Mouse (Mus musculus) midbrain, embryonic 13.5 days (tissue): ENCODE results near the gene Mfap1b. TPM values are rescaled to one million over a fixed set of nuclear protein-coding genes. Genes with fewer than 3 reads are reported as not detected.
"Not testable (repeated sequence)": the region's sequence is repeated elsewhere in the genome, so short reads cannot be mapped to it uniquely, and the experiment has no call there.

Experiments used
- ATAC-seq: fragments of 200-750 bp; cut with Nextera tagmentation; 2 replicates; pipeline ENCODE4 v1.8.0; 2017; ENCODE audit warnings: mild to moderate bottlenecking, moderate TSS enrichment, moderate library complexity
- H3K27ac ChIP-seq: fragments of 300-500 bp; sonication (generic); 2 replicates; pipeline ENCODE4 v1.5.1; 2015; ENCODE audit warnings: inconsistent platforms, mild to moderate bottlenecking, moderate library complexity
- H3K27me3 ChIP-seq: fragments of 300-500 bp; sonication (generic); 2 replicates; pipeline ENCODE4 v1.6.1; 2015; ENCODE audit warnings: mild to moderate bottlenecking, inconsistent platforms
- H3K36me3 ChIP-seq: fragments of 300-500 bp; sonication (generic); 2 replicates; pipeline ENCODE4 v1.6.1; 2015; ENCODE audit warnings: mild to moderate bottlenecking, inconsistent platforms
- H3K4me1 ChIP-seq: fragments of 300-500 bp; sonication (generic); replicated peaks from 2 replicates; pipeline ENCODE4 v1.6.1; 2015; ENCODE audit warnings: inconsistent platforms
- H3K4me2 ChIP-seq: fragments of 300-500 bp; sonication (generic); replicated peaks from 2 replicates; pipeline ENCODE4 v1.6.1; 2015; ENCODE audit warnings: moderate library complexity, mild to moderate bottlenecking, inconsistent platforms
- H3K4me3 ChIP-seq: fragments of 300-500 bp; sonication (generic); replicated peaks from 2 replicates; pipeline ENCODE4 v1.5.1; 2015; ENCODE audit warnings: mild to moderate bottlenecking, inconsistent platforms
- H3K9ac ChIP-seq: fragments of 300-500 bp; sonication (generic); replicated peaks from 2 replicates; pipeline ENCODE4 v1.6.1; 2015; ENCODE audit warnings: mild to moderate bottlenecking, inconsistent platforms
- H3K9me3 ChIP-seq: fragments of 300-500 bp; sonication (generic); 2 replicates; pipeline ENCODE4 v1.6.1; 2016; ENCODE audit warnings: mild to moderate bottlenecking, inconsistent platforms
- whole genome bisulfite sequencing: fragments of 180-500 bp; shearing (Covaris S2); methylation state at CpG from one replicate; pipeline ENCODE4 v1.1.7; 2015; 5-methylcytosine and 5-hydroxymethylcytosine counted together
- polyA plus RNA-seq: library from polyadenylated mRNA; unstranded; fragments of >200 nt; fragmentation: Nextera tagmentation; extraction: Ambion mirVana; gene quantifications from 2 replicates; pipeline ENCODE4 v1.2.1, GENCODE M21; 2015

Mfap1b gene
- polyA plus RNA-seq, result 78.6 and 82.4 TPM in 2 replicates

GRCm38 (mm10) chr2:121473301-121474179 is at the start of gene Mfap1b:
Mfap1b (minus strand) TSS chr2:121474067.
- peak; percentile 97 for ATAC-seq
- H3K27me3 ChIP-seq, result not testable (repeated sequence)

GRCm38 (mm10) chr2:121522830-121523229 is 49.0 kb upstream of the Mfap1b start:
- peaks cover 30% of the 10 kb centered on the region for H3K36me3 ChIP-seq
- not testable (repeated sequence) for H3K4me2 ChIP-seq, H3K27me3 ChIP-seq, H3K4me1 ChIP-seq, H3K9me3 ChIP-seq, ATAC-seq, H3K4me3 ChIP-seq, H3K9ac ChIP-seq, H3K27ac ChIP-seq
- WGBS, result 100% methylated on average over 3 of the region's 3 CpGs

More at GRCm38 (mm10) chr2:121473301-121474179, at the start of gene Mfap1b:
- not testable (repeated sequence) for H3K9me3 ChIP-seq, H3K4me1 ChIP-seq
- Histone ChIP-seq H3K36me3 (peaks cover 10% of the 10 kb centered on the region; the same call in 1 of the 2 replicates), H3K4me3 (peak within 1 kb of the TSS; percentile 62), H3K27ac (peak within 1 kb of the TSS; percentile 62), H3K4me2 (peak within 1 kb of the TSS; percentile 82), H3K9ac (peak within 1 kb of the TSS; percentile 76)
- WGBS, result 5% methylated on average over 41 of the region's 41 CpGs

GRCm38 (mm10) chr2:121522006-121522405 is 48.1 kb upstream of the Mfap1b start:
- no peak overlapping the region for H3K4me2 ChIP-seq
- H3K9me3 ChIP-seq, result no peaks in the 10 kb centered on the region
- peaks cover 30% of the 10 kb centered on the region for H3K36me3 ChIP-seq
- H3K4me1 ChIP-seq, result no peaks in the 10 kb centered on the region
- no peak for ATAC-seq
- no peak overlapping the region for H3K27ac ChIP-seq
- no peaks in the 10 kb centered on the region for H3K27me3 ChIP-seq
- H3K9ac ChIP-seq, result no peak overlapping the region
- no peak overlapping the region for H3K4me3 ChIP-seq
- 94% methylated on average over 2 of the region's 2 CpGs for WGBS

GRCm38 (mm10) chr2:121518711-121519110 is 44.8 kb upstream of the Mfap1b start:
- ATAC-seq, H3K4me1 ChIP-seq, H3K9ac ChIP-seq, H3K9me3 ChIP-seq, H3K27me3 ChIP-seq, H3K27ac ChIP-seq, H3K4me3 ChIP-seq, H3K4me2 ChIP-seq: not testable (repeated sequence)
- peaks cover 11% of the 10 kb centered on the region for H3K36me3 ChIP-seq
- WGBS, result 93% methylated on average over 4 of the region's 4 CpGs

- Histone ChIP-seq H3K4me1 (no peaks in the 10 kb centered on the region), H3K4me2 (no peak overlapping the region), H3K4me3 (no peak overlapping the region), H3K27me3 (no peaks in the 10 kb centered on the region), H3K36me3 (peaks cover 11% of the 10 kb centered on the region), H3K9me3 (no peaks in the 10 kb centered on the region), H3K27ac (no peak overlapping the region), H3K9ac (no peak overlapping the region)
- ATAC-seq, result no peak
- 94% methylated on average over 5 of the region's 5 CpGs for WGBS
These were observed 44.2 kb upstream of the Mfap1b start for GRCm38 (mm10) chr2:121518106-121518505.

GRCm38 (mm10) chr2:121514211-121514610 is 40.3 kb upstream of the Mfap1b start:
- Histone ChIP-seq H3K4me2 (no peak overlapping the region), H3K4me3 (no peak overlapping the region), H3K4me1 (peaks cover 5% of the 10 kb centered on the region), H3K9me3 (no peaks in the 10 kb centered on the region), H3K27me3 (no peaks in the 10 kb centered on the region), H3K9ac (no peak overlapping the region), H3K27ac (no peak overlapping the region), H3K36me3 (peaks cover 20% of the 10 kb centered on the region)
- no peak for ATAC-seq
- WGBS, result 94% methylated on average over 4 of the region's 4 CpGs

- peaks cover 16% of the 10 kb centered on the region for H3K36me3 ChIP-seq
- not testable (repeated sequence) for H3K27me3 ChIP-seq, H3K4me1 ChIP-seq, H3K27ac ChIP-seq, H3K4me2 ChIP-seq, H3K9ac ChIP-seq, H3K9me3 ChIP-seq, H3K4me3 ChIP-seq, ATAC-seq
- WGBS, result 95% methylated on average over 4 of the region's 5 CpGs
These were observed 39.3 kb upstream of the Mfap1b start for GRCm38 (mm10) chr2:121512991-121513765.

GRCm38 (mm10) chr2:121511401-121511800 is 37.5 kb upstream of the Mfap1b start:
- Histone ChIP-seq H3K27me3 (no peaks in the 10 kb centered on the region), H3K4me3 (no peak overlapping the region), H3K4me2 (no peak overlapping the region), H3K36me3 (peaks cover 13% of the 10 kb centered on the region), H3K4me1 (peaks cover 18% of the 10 kb centered on the region), H3K9ac (no peak overlapping the region), H3K27ac (no peak overlapping the region), H3K9me3 (no peaks in the 10 kb centered on the region)
- 94% methylated on average over 8 of the region's 8 CpGs for WGBS
- ATAC-seq, result no peak

GRCm38 (mm10) chr2:121509584-121509983 is 35.7 kb upstream of the Mfap1b start:
- Histone ChIP-seq H3K27me3 (no peaks in the 10 kb centered on the region), H3K27ac (no peak overlapping the region), H3K9ac (peak overlapping the region; percentile 52), H3K4me2 (peak overlapping the region; percentile 51), H3K9me3 (no peaks in the 10 kb centered on the region), H3K36me3 (peaks cover 13% of the 10 kb centered on the region), H3K4me3 (peak overlapping the region; percentile 34), H3K4me1 (peaks cover 21% of the 10 kb centered on the region)
- peak; percentile 55 for ATAC-seq
- WGBS, result 19% methylated on average over 16 of the region's 16 CpGs

GRCm38 (mm10) chr2:121507951-121508330 is 34.1 kb upstream of the Mfap1b start:
- peak overlapping the region; percentile 70; the same call in 1 of the 2 replicates for H3K9ac ChIP-seq
- no peaks in the 10 kb centered on the region for H3K27me3 ChIP-seq
- H3K36me3 ChIP-seq, result peaks cover 16% of the 10 kb centered on the region
- no peak overlapping the region for H3K27ac ChIP-seq
- peaks cover 21% of the 10 kb centered on the region for H3K4me1 ChIP-seq
- 91% methylated on average over 2 of the region's 2 CpGs for WGBS
- no peaks in the 10 kb centered on the region for H3K9me3 ChIP-seq
- no peak for ATAC-seq
- peak overlapping the region; percentile 64 for H3K4me2 ChIP-seq
- H3K4me3 ChIP-seq, result peak overlapping the region; percentile 61

- H3K4me2 ChIP-seq, result peak overlapping the region; percentile 64
- H3K9me3 ChIP-seq, result no peaks in the 10 kb centered on the region
- peak overlapping the region; percentile 61 for H3K4me3 ChIP-seq
- ATAC-seq, result no peak
- H3K36me3 ChIP-seq, result peaks cover 16% of the 10 kb centered on the region
- no peaks in the 10 kb centered on the region for H3K27me3 ChIP-seq
- 18% methylated on average over 12 of the region's 12 CpGs for WGBS
- no peak overlapping the region for H3K27ac ChIP-seq
- peak overlapping the region; percentile 70 for H3K9ac ChIP-seq
- H3K4me1 ChIP-seq, result peaks cover 21% of the 10 kb centered on the region
These were observed 33.5 kb upstream of the Mfap1b start for GRCm38 (mm10) chr2:121507173-121507950.
